Mouse (Mus musculus) G1E (cell line): ENCODE results near the gene Sh3pxd2b. TPM values are rescaled to one million over a fixed set of nuclear protein-coding genes. Genes with fewer than 3 reads are reported as not detected.

Source experiments
- ATAC-seq: 2 replicates; pipeline ENCODE4 v1.8.0; 2016; ENCODE audit warnings: mild to moderate bottlenecking; ENCODE audit not compliant: insufficient number of reproducible peaks, poor library complexity, low FRiP score, severe bottlenecking; ENCODE audit errors: extremely low read depth
- DNase-seq: peaks from one replicate; pipeline ENCODE4 v3.0.0; 2012; ENCODE audit warnings: low spot score
- H3K27me3 ChIP-seq: 2 replicates; pipeline ENCODE4 v1.6.1; 2012; ENCODE audit warnings: mild to moderate bottlenecking, low read length, inconsistent platforms; ENCODE audit not compliant: insufficient read depth
- H3K36me3 ChIP-seq: replicated peaks from 2 replicates; pipeline ENCODE3; 2012; ENCODE audit warnings: mild to moderate bottlenecking, inconsistent platforms
- H3K4me1 ChIP-seq: 2 replicates; pipeline ENCODE4 v1.6.1; 2012; ENCODE audit warnings: low read depth, low read length, inconsistent platforms, mixed read lengths; ENCODE audit not compliant: insufficient read depth
- H3K4me3 ChIP-seq: 2 replicates; pipeline ENCODE4 v1.5.1; 2012; ENCODE audit warnings: low read depth, mild to moderate bottlenecking, inconsistent platforms, low read length, moderate library complexity, mixed read lengths
- H3K9me3 ChIP-seq: replicated peaks from 2 replicates; pipeline ENCODE4 v1.6.1; 2012; ENCODE audit warnings: inconsistent platforms
- CTCF ChIP-seq: IDR thresholded peaks from 2 replicates; pipeline ENCODE4 v1.5.1; 2012; ENCODE audit warnings: low read depth, low read length, inconsistent platforms, mixed read lengths
- GATA1 ChIP-seq: IDR thresholded peaks from 2 replicates; pipeline ENCODE4 v1.6.1; 2012; ENCODE audit warnings: borderline replicate concordance, low read length, inconsistent platforms, mixed read lengths
- GATA2 ChIP-seq: IDR thresholded peaks from 2 replicates; pipeline ENCODE4 v1.6.1; 2012; ENCODE audit warnings: low read depth, low read length, inconsistent platforms, borderline replicate concordance
- POLR2AphosphoS5 ChIP-seq: IDR thresholded peaks from 2 replicates; pipeline ENCODE4 v1.6.1; 2012; ENCODE audit warnings: low read depth, low read length, inconsistent platforms; ENCODE audit not compliant: insufficient replicate concordance
- TAL1 ChIP-seq: conservative IDR thresholded peaks from 2 replicates; pipeline ENCODE4 v1.6.1; 2012; ENCODE audit warnings: low read depth, low read length, inconsistent platforms, mixed read lengths
- polyA plus RNA-seq: library from polyadenylated mRNA; stranded (reverse); fragments of >175 nt; gene quantifications from 2 replicates; pipeline ENCODE4 v1.2.3, GENCODE M21; 2012
- total RNA-seq, 2 experiments: library from RNA; stranded (forward) in 1 of 2; stranded (reverse) in 1 of 2; fragments of 200-1000 nt in 1 of 2; fragments of >200 nt in 1 of 2; fragmentation: Nextera tagmentation in 1 of 2; gene quantifications; 2 replicates each; pipeline ENCODE4 v1.2.3; 2014 to 2017

Sh3pxd2b gene
- total and polyA plus RNA-seq, 3 experiments: 0.16 TPM; not detected in 2

DNA sequence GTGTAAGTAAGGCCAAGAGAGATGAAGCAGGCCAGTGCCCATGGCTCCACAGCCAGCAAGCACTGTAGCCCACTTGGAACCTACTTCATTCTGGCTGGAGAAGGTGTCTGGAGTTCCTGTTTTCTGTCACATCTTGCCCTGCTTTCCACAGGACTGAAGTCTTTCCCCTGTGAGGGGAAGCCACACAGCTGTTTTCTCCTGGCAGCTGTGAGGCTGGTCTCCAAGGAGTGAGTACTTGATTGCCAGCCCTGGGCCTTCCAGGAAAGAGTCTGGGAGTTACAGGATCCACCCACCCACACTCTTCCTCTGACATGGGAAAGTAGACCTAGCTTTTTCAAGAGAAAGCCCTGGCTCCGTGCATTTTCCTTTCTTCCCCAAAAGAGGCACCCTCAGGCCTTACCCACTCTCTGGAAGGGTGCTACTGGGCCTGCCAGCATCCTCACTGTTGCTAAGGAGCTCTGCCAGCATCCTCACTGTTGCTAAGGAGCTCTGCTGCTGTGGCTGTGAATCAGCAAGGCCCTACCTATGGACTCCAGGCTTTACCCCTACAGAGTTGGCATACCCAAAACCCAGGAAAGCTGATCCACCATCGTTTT, 44.7 kb upstream of the Sh3pxd2b start:
- Histone ChIP-seq H3K4me1 (peaks cover 12% of the 10 kb centered on the region), H3K4me3 (no peak overlapping the region), H3K36me3 (no peaks in the 10 kb centered on the region), H3K9me3 (no peaks in the 10 kb centered on the region), H3K27me3 (peaks cover 52% of the 10 kb centered on the region)
- TF ChIP-seq CTCF (no peak), GATA2 (no peak), GATA1 (no peak), POLR2AphosphoS5 (no peak), TAL1 (no peak)
- ATAC-seq (no peak), DNase-seq (no peak)

DNA sequence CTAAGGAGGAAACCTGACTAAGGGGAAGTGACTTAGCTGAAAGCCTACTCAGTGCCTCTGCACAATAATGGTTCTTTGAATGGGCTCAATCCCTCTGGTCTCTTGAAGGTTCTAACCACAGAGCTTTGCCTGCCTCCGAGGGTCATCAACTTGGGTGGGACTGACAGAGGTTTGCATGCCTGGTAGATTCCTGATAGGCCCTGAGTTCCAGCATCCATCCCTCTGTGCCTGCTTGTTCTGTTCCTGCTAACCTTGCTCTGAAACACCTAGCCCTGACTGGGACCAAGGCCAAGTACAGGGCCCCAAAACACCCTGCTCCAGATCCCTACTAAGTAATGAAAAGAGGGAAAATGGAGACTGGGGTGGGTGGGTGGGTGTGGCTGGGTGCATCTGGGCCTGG, 44.2 kb upstream of the Sh3pxd2b start:
- peaks cover 12% of the 10 kb centered on the region for H3K4me1 ChIP-seq
- H3K27me3 ChIP-seq: peaks cover 56% of the 10 kb centered on the region
- no peaks in the 10 kb centered on the region for H3K9me3 ChIP-seq
- no peak for ATAC-seq
- TF ChIP-seq CTCF (no peak), POLR2AphosphoS5 (no peak), GATA2 (no peak), TAL1 (no peak), GATA1 (no peak)
- no peak for DNase-seq
- no peak overlapping the region for H3K4me3 ChIP-seq
- H3K36me3 ChIP-seq: no peaks in the 10 kb centered on the region

DNA sequence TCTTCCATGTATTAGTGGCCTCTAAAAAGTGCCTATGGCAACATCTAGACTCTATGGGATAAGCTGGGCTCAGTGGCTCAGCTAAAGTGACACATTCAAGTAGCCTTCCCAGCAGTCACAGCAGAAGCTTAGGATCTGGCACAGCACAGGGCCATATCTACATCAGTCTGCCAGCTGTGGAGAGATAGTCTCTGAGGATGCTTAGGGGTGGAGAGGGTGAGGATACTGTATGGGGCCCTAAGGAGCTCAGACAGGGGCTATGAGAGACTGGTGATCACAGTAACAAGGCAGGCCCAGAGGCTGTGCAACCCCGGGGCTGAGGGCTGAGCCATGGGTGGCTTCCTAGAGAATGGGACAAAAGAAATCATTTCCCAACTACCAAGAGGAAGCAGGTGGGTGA, 40.6 kb upstream of the Sh3pxd2b start:
- Histone ChIP-seq H3K4me1 (peaks cover 15% of the 10 kb centered on the region), H3K27me3 (peaks cover 76% of the 10 kb centered on the region), H3K9me3 (no peaks in the 10 kb centered on the region), H3K4me3 (no peak overlapping the region), H3K36me3 (no peaks in the 10 kb centered on the region)
- no peak for ATAC-seq
- TF ChIP-seq CTCF (no peak), GATA1 (no peak), POLR2AphosphoS5 (no peak), TAL1 (no peak), GATA2 (no peak)
- DNase-seq: no peak

DNA sequence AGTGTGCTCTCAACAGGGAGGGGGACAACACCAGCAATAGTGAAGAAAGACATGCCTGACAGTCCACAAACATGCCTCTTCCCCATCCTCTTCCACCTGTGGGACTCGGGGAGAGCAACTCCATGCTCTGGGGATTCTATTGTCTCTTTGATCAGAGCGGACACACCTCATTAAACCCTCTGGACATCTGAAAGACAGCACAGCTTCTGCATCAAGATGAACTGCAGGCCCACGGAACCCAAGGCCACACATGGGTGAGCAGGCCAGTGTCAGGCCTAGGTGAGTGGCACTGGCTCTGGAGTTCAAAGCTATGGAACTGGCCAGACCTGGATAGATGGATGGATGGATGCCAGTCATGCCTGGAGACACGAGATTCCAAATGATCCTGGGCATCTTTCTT, 38.2 kb upstream of the Sh3pxd2b start:
- DNase-seq: no peak
- TF ChIP-seq CTCF (no peak), TAL1 (no peak), POLR2AphosphoS5 (no peak), GATA1 (no peak), GATA2 (no peak)
- Histone ChIP-seq H3K27me3 (peaks cover 78% of the 10 kb centered on the region), H3K4me3 (no peak overlapping the region), H3K9me3 (no peaks in the 10 kb centered on the region), H3K36me3 (no peaks in the 10 kb centered on the region), H3K4me1 (peaks cover 22% of the 10 kb centered on the region)
- no peak for ATAC-seq

DNA sequence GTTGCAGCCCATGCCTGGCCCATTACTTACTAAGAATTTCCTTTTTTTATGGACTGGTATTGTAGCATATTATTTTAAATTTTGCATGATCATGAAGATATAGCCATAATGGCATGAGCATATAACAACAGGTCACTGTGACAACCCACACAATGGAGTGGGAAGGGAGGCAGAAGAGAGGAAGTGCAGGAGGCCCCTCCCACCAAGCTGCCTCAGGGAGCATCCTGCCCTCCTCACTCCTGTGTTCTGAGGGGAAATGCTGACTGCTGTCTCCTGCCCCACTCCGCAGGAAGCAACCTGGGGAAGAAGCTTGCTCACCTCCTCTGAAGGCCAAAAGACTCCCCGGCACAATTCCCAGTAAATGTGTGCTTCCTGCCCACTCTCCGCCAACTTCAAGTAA, 37.7 kb upstream of the Sh3pxd2b start:
- TF ChIP-seq CTCF: no peak
- no peak for TF ChIP-seq TAL1
- TF ChIP-seq GATA1: no peak
- TF ChIP-seq GATA2: no peak
- no peak for TF ChIP-seq POLR2AphosphoS5
- no peak overlapping the region for H3K4me3 ChIP-seq
- no peak for DNase-seq
- ATAC-seq: no peak
- peaks cover 80% of the 10 kb centered on the region for H3K27me3 ChIP-seq
- no peaks in the 10 kb centered on the region for H3K9me3 ChIP-seq
- no peaks in the 10 kb centered on the region for H3K36me3 ChIP-seq
- H3K4me1 ChIP-seq: peaks cover 22% of the 10 kb centered on the region

DNA sequence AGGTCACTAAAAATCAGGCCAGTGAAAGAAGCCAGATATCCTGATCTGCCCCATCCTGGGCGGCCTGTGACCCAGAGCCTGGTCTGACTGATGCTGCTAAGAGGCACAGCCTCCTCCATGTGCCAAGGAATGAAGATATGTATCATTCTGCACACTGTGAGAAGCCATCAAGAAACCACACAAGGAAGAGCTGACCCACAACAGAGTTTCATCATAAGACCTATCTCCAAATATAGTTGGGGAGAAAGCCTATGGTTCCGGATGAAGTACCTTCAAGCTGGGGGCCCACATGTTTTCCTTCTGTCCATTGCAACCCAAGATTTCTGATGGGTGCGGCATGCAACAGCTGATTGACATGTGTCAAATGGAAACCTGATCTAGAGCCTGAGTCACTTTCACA, 31.6 kb upstream of the Sh3pxd2b start:
- no peak for TF ChIP-seq TAL1
- no peak for TF ChIP-seq GATA1
- no peak for TF ChIP-seq POLR2AphosphoS5
- no peak for TF ChIP-seq CTCF
- no peak for TF ChIP-seq GATA2
- peaks cover 19% of the 10 kb centered on the region for H3K4me1 ChIP-seq
- DNase-seq: no peak
- H3K36me3 ChIP-seq: no peaks in the 10 kb centered on the region
- ATAC-seq: no peak
- no peak overlapping the region for H3K4me3 ChIP-seq
- H3K9me3 ChIP-seq: no peaks in the 10 kb centered on the region
- peaks cover 80% of the 10 kb centered on the region for H3K27me3 ChIP-seq

DNA sequence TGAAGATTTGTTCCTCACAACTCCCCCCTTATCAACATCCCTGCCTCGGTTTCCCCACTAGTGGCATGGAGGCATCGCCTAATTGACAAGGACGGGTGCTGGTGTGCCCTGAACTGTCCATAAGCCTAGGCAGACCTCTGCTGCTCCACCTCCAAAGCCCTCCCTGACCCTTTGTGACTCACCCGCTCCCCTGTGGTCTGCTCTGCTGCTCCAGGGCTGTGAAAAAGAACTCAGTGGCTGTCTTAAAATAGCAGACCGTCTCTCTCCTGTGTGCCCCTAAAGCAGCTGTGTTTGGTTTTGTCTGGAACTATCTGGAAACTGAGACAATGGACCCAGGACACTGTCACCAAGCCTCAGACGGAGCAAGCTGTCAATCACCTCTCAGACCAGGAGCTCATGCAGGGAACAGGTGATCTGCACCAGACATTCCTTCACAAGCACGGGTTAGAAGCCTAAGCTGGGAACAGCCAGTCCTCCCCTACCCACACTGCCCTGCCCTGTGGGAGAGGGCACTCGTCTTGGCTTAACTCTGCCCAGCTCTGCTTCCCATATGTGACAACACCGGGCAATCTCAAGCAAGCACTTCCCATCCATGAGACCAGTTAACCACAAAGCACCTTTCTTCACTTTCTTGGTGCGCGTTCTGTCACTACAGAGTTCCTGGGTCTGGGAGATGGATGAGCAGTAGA, 27.0 kb upstream of the Sh3pxd2b start:
- Histone ChIP-seq H3K27me3 (peaks cover 61% of the 10 kb centered on the region), H3K4me3 (no peak overlapping the region), H3K4me1 (peaks cover 16% of the 10 kb centered on the region), H3K9me3 (no peaks in the 10 kb centered on the region), H3K36me3 (no peaks in the 10 kb centered on the region)
- no peak for ATAC-seq
- TF ChIP-seq GATA1 (no peak), POLR2AphosphoS5 (no peak), TAL1 (no peak), CTCF (no peak), GATA2 (no peak)
- DNase-seq: no peak
